Comparison of ENCODE assay signal across 14 mouse cellular contexts in genomic region chr2:157677262-157677661, GRCm38 (mm10). TPM values are rescaled to one million over a fixed set of nuclear protein-coding genes. Genes with fewer than 3 reads are reported as not detected.
A peak's percentile ranks its signal among the peaks of the same experiment; 100 is the strongest.
DNase-seq lines count a peak whose midpoint lies in the region; ATAC-seq and TF ChIP-seq lines count a peak whose summit lies in the region.
"Had no signal": no experiment of that assay in that cellular context is flagged by ENCODE, and none has a peak within 500 bp of the region (broad histone marks: within the 10 kb centered on the region; RNA-seq: fewer than 3 reads in every experiment).

No protein-coding gene starts in this region.

- no peak for TF ChIP-seq EP300 in stomach, postnatal 0 days (optimal IDR thresholded peaks at IDR 0.05)

- H3K9ac ChIP-seq in stomach, embryonic 15.5 days = no peak overlapping the region
- no peak overlapping the region for H3K9ac ChIP-seq in stomach, postnatal 0 days (ENCODE audit: low read length)
- H3K9ac ChIP-seq: embryonic facial prominence, embryonic 13.5 days had no signal

- peak; percentile 70 for ATAC-seq in stomach, embryonic 15.5 days (ENCODE audit: insufficient read depth, low FRiP score, low read depth)
- no peak for ATAC-seq in stomach, postnatal 0 days (ENCODE audit: low FRiP score, low TSS enrichment)

- H3K27ac ChIP-seq in stomach, embryonic 15.5 days = no peak overlapping the region
- H3K27ac ChIP-seq in stomach, postnatal 0 days (replicated peaks) = no peak overlapping the region
- H3K27ac ChIP-seq in cerebellum, adult 2 months (ENCODE audit: insufficient read depth, low read length) = no peak overlapping the region
- H3K27ac ChIP-seq: embryonic facial prominence, embryonic 13.5 days; heart, adult 2 months had no signal

- intact Hi-C loops in left cerebral cortex, postnatal 10 days (cut with DNase I) = no loop called here

- no peaks in the 10 kb centered on the region for H3K4me1 ChIP-seq in stomach, embryonic 15.5 days
- no peaks in the 10 kb centered on the region for H3K4me1 ChIP-seq in stomach, postnatal 0 days (replicated peaks; ENCODE audit: control insufficient read depth, insufficient read depth)
- no peaks in the 10 kb centered on the region for H3K4me1 ChIP-seq in cerebellum, adult 2 months (ENCODE audit: control insufficient read depth, insufficient read depth, low read length)
- H3K4me1 ChIP-seq: embryonic facial prominence, embryonic 13.5 days had no signal

- no peaks in the 10 kb centered on the region for H3K9me3 ChIP-seq in stomach, embryonic 15.5 days
- no peaks in the 10 kb centered on the region for H3K9me3 ChIP-seq in stomach, postnatal 0 days (ENCODE audit: control insufficient read depth, low read length)
- H3K9me3 ChIP-seq: embryonic facial prominence, embryonic 13.5 days had no signal

- DNase-seq in stomach, postnatal 0 days (ENCODE audit: low spot score) = no peak
- peak; percentile 36 for DNase-seq in kidney, adult 18-20 months
- peak; percentile 45 to 59 for DNase-seq in kidney, postnatal 4 days
- no peak for DNase-seq in cerebellum, adult 2 months
- no peak for DNase-seq in heart, postnatal 4 days
- DNase-seq in left cerebral cortex, postnatal 10 days (ENCODE audit: extremely low spot score in 1 of 2, low spot score in 2 of 2) = no peak
- DNase-seq in urinary bladder, postnatal 25 days (ENCODE audit: low spot score) = no peak
- DNase-seq: cerebellum, adult 9-10 months; heart, adult 2 months; heart, postnatal 36 days; lung, postnatal 14 days; right cerebral cortex, postnatal 4 days had no signal

- H3K27me3 ChIP-seq in stomach, embryonic 15.5 days (replicated peaks) = no peaks in the 10 kb centered on the region
- no peaks in the 10 kb centered on the region for H3K27me3 ChIP-seq in stomach, postnatal 0 days (ENCODE audit: control insufficient read depth, insufficient read depth, low read length)
- H3K27me3 ChIP-seq in cerebellum, adult 2 months (ENCODE audit: control insufficient read depth, insufficient read depth, low read length) = no peaks in the 10 kb centered on the region; the same call in 1 of the 2 replicates
- H3K27me3 ChIP-seq: embryonic facial prominence, embryonic 13.5 days had no signal

- H3K4me3 ChIP-seq in stomach, embryonic 15.5 days (replicated peaks) = no peak overlapping the region
- H3K4me3 ChIP-seq in stomach, postnatal 0 days (ENCODE audit: low read depth, low read length) = no peak overlapping the region
- no peak overlapping the region for H3K4me3 ChIP-seq in cerebellum, adult 2 months (replicated peaks; ENCODE audit: insufficient read depth, low read depth, low read length)
- H3K4me3 ChIP-seq: embryonic facial prominence, embryonic 13.5 days; heart, adult 2 months had no signal

- no peaks in the 10 kb centered on the region for H3K36me3 ChIP-seq in stomach, embryonic 15.5 days
- H3K36me3 ChIP-seq in stomach, postnatal 0 days (ENCODE audit: control insufficient read depth, insufficient read depth, low read length) = no peaks in the 10 kb centered on the region
- H3K36me3 ChIP-seq: embryonic facial prominence, embryonic 13.5 days had no signal

- WGBS in stomach, embryonic 15.5 days = 14% methylated on average over 7 of the region's 7 CpGs
- WGBS in stomach, postnatal 0 days = 17% methylated on average over 7 of the region's 7 CpGs
- 47% methylated on average over 7 of the region's 7 CpGs for WGBS in cerebellum, adult 2 months

- no peak overlapping the region for H3K4me2 ChIP-seq in stomach, embryonic 15.5 days
- H3K4me2 ChIP-seq in stomach, postnatal 0 days (replicated peaks; ENCODE audit: low read depth) = no peak overlapping the region
- H3K4me2 ChIP-seq: embryonic facial prominence, embryonic 13.5 days had no signal

- no peak for TF ChIP-seq CTCF in stomach, postnatal 0 days (IDR thresholded peaks at IDR 0.05; ENCODE audit: low read depth)
- TF ChIP-seq CTCF in cerebellum, adult 2 months (IDR thresholded peaks at IDR 0.05; ENCODE audit: borderline replicate concordance, insufficient read depth, low read depth, low read length) = no peak

- no peak for TF ChIP-seq POLR2A in cerebellum, adult 2 months (IDR thresholded peaks at IDR 0.05; ENCODE audit: borderline replicate concordance, insufficient read depth, low read length)

RNA-seq across cellular contexts. Expression of gene Ctnnbl1, which starts 59.9 kb away (rescaled TPM):
- polyA plus RNA-seq in stomach, embryonic 15.5 days (2015; fragmentation: Nextera tagmentation; extraction: Ambion mirVana) = 45.5 and 47.0 TPM in 2 replicates
- polyA plus RNA-seq in stomach, postnatal 0 days (2015; fragmentation: Nextera tagmentation; extraction: Ambion mirVana) = 23.9 and 24.5 TPM in 2 replicates
- 30.0 and 31.6 TPM in 2 replicates for polyA plus RNA-seq in cerebellum, adult 2 months (2012; rRNA removed)
- 10 to 100 TPM; 16.8 to 18.2 TPM for total RNA-seq in heart, postnatal 4 days (2021)
- total RNA-seq in left cerebral cortex, postnatal 10 days (2021) = 10 to 100 TPM; 25.2 to 26.6 TPM

Comparison
In these comparisons a context has a peak if more than half of its experiments do, and no peak if none do; other contexts are left out.
1. DNase-seq: peak in kidney, adult 18-20 months (single experiment) and kidney, postnatal 4 days (2 of 2); none in stomach, postnatal 0 days (single experiment), cerebellum, adult 2 months (0 of 2), heart, postnatal 4 days (single experiment), left cerebral cortex, postnatal 10 days (0 of 2) and urinary bladder, postnatal 25 days (single experiment).